Mouse (Mus musculus): ENCODE data around the gene Plekhg2. TPM values are rescaled to one million over a fixed set of nuclear protein-coding genes. Genes with fewer than 3 reads are reported as not detected.

The Plekhg2 gene
- polyA plus RNA-seq, 1 experiment from 2014 or later: 23.1 TPM

DNA sequence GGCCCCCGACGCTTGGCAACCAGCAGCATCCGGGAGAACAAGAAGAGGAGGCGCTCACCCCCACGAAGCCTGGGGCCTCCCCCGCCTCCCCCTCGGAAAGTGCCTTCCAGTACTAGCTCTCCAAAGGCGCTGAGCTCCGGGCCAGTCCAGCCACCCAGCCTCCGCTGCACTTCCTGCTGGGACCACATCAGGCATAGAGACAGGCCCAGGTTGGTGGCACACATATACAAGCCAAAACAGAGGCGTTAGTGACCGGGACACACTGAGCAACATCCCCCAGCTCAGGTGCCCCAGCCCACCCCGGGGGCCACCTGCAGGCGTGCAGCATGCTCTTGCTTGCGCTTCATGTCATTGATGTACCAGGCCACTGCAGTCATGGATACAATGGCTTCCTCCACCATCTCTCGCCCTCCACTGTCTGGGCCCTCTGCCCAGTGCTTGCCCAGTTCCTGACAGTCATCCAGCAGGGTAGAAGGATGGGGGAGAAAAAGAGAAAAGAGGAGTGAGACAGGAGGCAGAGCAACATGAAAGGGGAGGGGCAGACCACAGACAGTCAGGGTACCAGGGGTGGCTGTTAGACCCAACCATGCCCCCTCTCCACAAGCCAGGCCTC is 4.6 kb downstream of the Plekhg2 start:
- Histone ChIP-seq H3K9me3 (replicated peaks; ENCODE audit: control insufficient read depth, low read length, poor library complexity, severe bottlenecking) (no peaks in the 10 kb centered on the region), H3K27me3 (ENCODE audit: control insufficient read depth, insufficient read depth, low read depth, low read length) (no peaks in the 10 kb centered on the region), H3K4me2 (ENCODE audit: low read length) (no peak overlapping the region), H3K36me3 (ENCODE audit: control insufficient read depth, insufficient read depth, low read length) (no peaks in the 10 kb centered on the region), H3K4me1 (ENCODE audit: control insufficient read depth, insufficient read depth, low read length) (peaks cover 9% of the 10 kb centered on the region), H3K4me3 (ENCODE audit: low read depth, low read length) (no peak overlapping the region), H3K9ac (ENCODE audit: low read depth, low read length) (no peak overlapping the region), H3K27ac (ENCODE audit: low read length) (no peak overlapping the region)
- ATAC-seq: no peak
- 90% methylated on average over 16 of the region's 16 CpGs for WGBS

DNA sequence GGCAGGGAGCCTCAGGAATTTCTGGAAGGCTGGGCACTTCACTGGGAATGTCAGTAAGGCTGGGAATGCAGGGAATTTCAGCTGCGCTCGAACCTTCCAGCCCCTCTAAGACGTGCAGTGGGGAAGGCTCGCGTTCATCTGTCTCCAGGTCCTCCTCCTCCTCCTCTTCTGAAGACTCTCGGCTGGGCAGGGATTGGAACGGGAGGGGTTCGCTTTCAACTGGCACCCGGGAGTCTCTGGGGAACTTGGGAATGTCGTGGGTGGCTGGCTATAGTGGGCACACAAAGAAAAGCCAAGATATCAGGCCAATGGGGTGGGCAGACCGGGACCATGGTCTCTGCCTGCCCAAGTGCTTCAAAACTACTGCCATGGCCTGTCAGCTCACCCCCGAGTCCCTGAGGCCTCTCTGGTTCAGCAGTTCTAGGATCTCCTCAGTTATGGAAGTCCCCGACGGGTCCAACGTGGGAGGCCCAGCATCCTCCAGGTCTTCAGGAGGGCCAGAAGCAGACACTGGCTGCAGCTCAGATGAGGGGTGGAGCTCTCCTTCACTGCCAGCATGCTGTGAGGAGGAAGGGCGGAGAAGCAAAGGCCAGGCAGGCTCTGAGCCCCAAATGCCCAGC is 9.8 kb downstream of the Plekhg2 start:
- no peak overlapping the region for H3K4me2 ChIP-seq (ENCODE audit: low read length)
- H3K36me3 ChIP-seq (ENCODE audit: control insufficient read depth, insufficient read depth, low read length): no peaks in the 10 kb centered on the region; the same call in 1 of the 2 replicates
- no peaks in the 10 kb centered on the region for H3K27me3 ChIP-seq (ENCODE audit: control insufficient read depth, insufficient read depth, low read depth, low read length)
- H3K9me3 ChIP-seq (replicated peaks; ENCODE audit: control insufficient read depth, low read length, poor library complexity, severe bottlenecking): no peaks in the 10 kb centered on the region
- no peak overlapping the region for H3K4me3 ChIP-seq (ENCODE audit: low read depth, low read length)
- H3K9ac ChIP-seq (ENCODE audit: low read depth, low read length): no peak overlapping the region
- H3K27ac ChIP-seq (ENCODE audit: low read length): no peak overlapping the region
- ATAC-seq: no peak
- H3K4me1 ChIP-seq (ENCODE audit: control insufficient read depth, insufficient read depth, low read length): peaks cover 6% of the 10 kb centered on the region; the same call in 1 of the 2 replicates
- 88% methylated on average over 16 of the region's 16 CpGs for WGBS

DNA sequence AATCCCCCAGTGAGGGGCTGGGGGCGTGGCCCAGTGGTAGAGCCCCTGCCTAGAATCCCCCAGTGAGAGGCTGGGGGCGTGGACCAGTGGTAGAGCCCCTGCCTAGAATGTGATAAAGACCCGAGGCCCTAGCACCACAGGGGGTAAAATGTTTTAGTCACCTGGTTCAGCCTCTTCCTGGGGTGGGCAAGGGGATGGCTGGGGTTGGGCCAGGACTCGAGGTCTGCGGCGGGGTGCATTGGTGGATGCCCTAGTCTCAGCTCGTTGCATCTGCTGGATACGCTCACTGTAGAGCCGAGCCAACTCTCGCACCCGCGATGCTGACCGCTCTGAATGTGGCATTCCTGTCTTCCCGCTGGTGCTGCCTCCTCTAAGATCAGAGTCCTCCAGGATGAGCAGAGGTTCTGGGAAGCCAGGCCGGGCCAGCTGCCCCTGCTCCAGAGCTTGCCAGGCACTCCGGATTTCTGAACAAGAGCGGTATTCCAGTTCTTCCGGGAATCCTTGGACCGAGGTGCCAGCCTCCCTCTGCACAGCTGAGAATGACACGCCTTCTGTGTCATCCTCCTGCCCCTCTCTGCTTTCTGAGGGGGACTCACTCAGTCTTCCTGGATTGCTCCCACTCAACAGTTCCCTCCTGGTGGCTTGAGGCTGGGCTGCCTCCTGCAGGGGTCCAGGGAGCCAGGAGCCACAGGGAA is 10.6 kb downstream of the Plekhg2 start:
- Histone ChIP-seq H3K27ac (ENCODE audit: low read length) (no peak overlapping the region), H3K4me3 (ENCODE audit: low read depth, low read length) (no peak overlapping the region), H3K9me3 (replicated peaks; ENCODE audit: control insufficient read depth, low read length, poor library complexity, severe bottlenecking) (no peaks in the 10 kb centered on the region), H3K4me1 (ENCODE audit: control insufficient read depth, insufficient read depth, low read length) (peaks cover 6% of the 10 kb centered on the region; the same call in 1 of the 2 replicates), H3K4me2 (ENCODE audit: low read length) (no peak overlapping the region), H3K36me3 (ENCODE audit: control insufficient read depth, insufficient read depth, low read length) (no peaks in the 10 kb centered on the region; the same call in 1 of the 2 replicates), H3K9ac (ENCODE audit: low read depth, low read length) (no peak overlapping the region), H3K27me3 (ENCODE audit: control insufficient read depth, insufficient read depth, low read depth, low read length) (no peaks in the 10 kb centered on the region)
- WGBS: 94% methylated on average over 19 of the region's 20 CpGs
- no peak for ATAC-seq

DNA sequence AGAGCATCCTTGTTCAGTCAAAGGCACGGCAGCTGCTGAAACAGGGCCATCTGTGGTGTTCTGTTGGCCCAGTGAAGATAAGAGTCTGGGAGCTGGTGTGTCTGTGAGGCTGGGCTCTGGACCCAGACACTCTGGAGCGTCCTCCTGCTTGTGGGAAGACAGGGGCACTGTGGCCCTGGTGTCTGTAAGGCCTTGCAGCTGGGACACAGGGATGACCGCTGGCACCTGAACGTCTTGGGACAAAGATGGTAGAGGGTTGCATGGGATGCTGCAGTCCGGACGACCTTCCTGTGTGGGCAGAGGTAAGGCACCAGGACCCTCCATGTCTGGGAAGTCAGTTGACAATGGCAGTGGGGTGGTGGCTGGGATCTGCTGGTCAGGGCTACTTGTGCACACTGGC is 12.1 kb downstream of the Plekhg2 start:
- H3K9me3 ChIP-seq (replicated peaks; ENCODE audit: control insufficient read depth, low read length, poor library complexity, severe bottlenecking): no peaks in the 10 kb centered on the region
- H3K27ac ChIP-seq (ENCODE audit: low read length): no peak overlapping the region
- no peak overlapping the region for H3K4me3 ChIP-seq (ENCODE audit: low read depth, low read length)
- H3K4me2 ChIP-seq (ENCODE audit: low read length): no peak overlapping the region
- H3K9ac ChIP-seq (ENCODE audit: low read depth, low read length): no peak overlapping the region
- no peaks in the 10 kb centered on the region for H3K27me3 ChIP-seq (ENCODE audit: control insufficient read depth, insufficient read depth, low read depth, low read length)
- WGBS: 97% methylated on average over 6 of the region's 6 CpGs
- H3K4me1 ChIP-seq (ENCODE audit: control insufficient read depth, insufficient read depth, low read length): peaks cover 6% of the 10 kb centered on the region; the same call in 1 of the 2 replicates
- no peaks in the 10 kb centered on the region; the same call in 1 of the 2 replicates for H3K36me3 ChIP-seq (ENCODE audit: control insufficient read depth, insufficient read depth, low read length)
- no peak for ATAC-seq

DNA sequence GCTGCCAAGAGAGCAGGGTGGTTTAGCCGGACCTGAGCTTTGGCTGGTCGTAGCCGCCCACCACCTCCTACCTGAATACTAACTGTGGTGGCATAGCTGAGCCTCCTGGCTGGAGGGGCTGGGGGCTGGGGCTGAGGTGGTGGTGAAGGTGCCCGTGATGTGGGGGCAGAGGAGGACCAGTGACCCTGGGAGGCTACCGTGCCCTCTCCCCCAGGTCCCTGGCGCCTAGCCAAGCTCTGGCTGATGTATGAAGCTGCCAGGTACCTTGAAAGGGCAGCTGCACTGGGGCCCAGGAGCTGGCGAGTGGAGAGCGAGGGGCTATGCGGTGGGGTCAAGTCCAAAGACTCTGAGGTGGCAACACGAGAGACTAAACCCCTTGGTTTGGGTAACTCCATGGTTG is 12.5 kb downstream of the Plekhg2 start:
- Histone ChIP-seq H3K36me3 (ENCODE audit: control insufficient read depth, insufficient read depth, low read length) (no peaks in the 10 kb centered on the region; the same call in 1 of the 2 replicates), H3K4me1 (ENCODE audit: control insufficient read depth, insufficient read depth, low read length) (peaks cover 6% of the 10 kb centered on the region; the same call in 1 of the 2 replicates), H3K9me3 (replicated peaks; ENCODE audit: control insufficient read depth, low read length, poor library complexity, severe bottlenecking) (no peaks in the 10 kb centered on the region), H3K27me3 (ENCODE audit: control insufficient read depth, insufficient read depth, low read depth, low read length) (no peaks in the 10 kb centered on the region), H3K9ac (ENCODE audit: low read depth, low read length) (no peak overlapping the region), H3K4me2 (ENCODE audit: low read length) (no peak overlapping the region), H3K4me3 (ENCODE audit: low read depth, low read length) (no peak overlapping the region), H3K27ac (ENCODE audit: low read length) (no peak overlapping the region)
- no peak for ATAC-seq
- 94% methylated on average over 10 of the region's 10 CpGs for WGBS

DNA sequence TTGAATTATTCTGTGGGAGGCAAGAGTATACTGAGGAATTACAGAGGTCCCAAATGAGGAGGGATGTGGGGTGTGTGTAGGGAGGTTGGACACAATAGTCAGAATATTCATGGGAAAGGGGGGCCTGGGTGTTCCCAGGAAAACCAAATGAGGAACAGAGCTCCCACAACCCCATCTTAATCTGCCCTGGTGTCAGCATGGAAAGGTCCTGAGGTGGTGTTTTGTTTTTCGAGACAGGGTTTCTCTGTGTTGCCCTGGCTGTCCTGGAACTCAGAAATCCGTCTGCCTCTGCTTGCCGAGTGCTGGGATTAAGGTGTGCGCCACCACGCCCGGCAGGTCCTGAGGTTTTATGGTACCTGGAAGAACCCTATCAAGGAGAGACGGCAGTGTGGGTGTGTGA is 14.0 kb downstream of the Plekhg2 start:
- Histone ChIP-seq H3K27ac (ENCODE audit: low read length) (peak overlapping the region; percentile 25; the same call in 1 of the 2 replicates), H3K4me2 (ENCODE audit: low read length) (no peak overlapping the region), H3K4me3 (ENCODE audit: low read depth, low read length) (no peak overlapping the region), H3K27me3 (ENCODE audit: control insufficient read depth, insufficient read depth, low read depth, low read length) (no peaks in the 10 kb centered on the region), H3K4me1 (ENCODE audit: control insufficient read depth, insufficient read depth, low read length) (peaks cover 6% of the 10 kb centered on the region; the same call in 1 of the 2 replicates), H3K36me3 (ENCODE audit: control insufficient read depth, insufficient read depth, low read length) (peaks cover 6% of the 10 kb centered on the region; the same call in 1 of the 2 replicates), H3K9ac (ENCODE audit: low read depth, low read length) (no peak overlapping the region), H3K9me3 (replicated peaks; ENCODE audit: control insufficient read depth, low read length, poor library complexity, severe bottlenecking) (no peaks in the 10 kb centered on the region)
- 42% methylated on average over 7 of the region's 7 CpGs for WGBS
- no peak for ATAC-seq

- H3K9me3 ChIP-seq (replicated peaks; ENCODE audit: control insufficient read depth, low read length, poor library complexity, severe bottlenecking): no peaks in the 10 kb centered on the region
- peaks cover 6% of the 10 kb centered on the region; the same call in 1 of the 2 replicates for H3K36me3 ChIP-seq (ENCODE audit: control insufficient read depth, insufficient read depth, low read length)
- H3K27me3 ChIP-seq (ENCODE audit: control insufficient read depth, insufficient read depth, low read depth, low read length): no peaks in the 10 kb centered on the region
- H3K27ac ChIP-seq (ENCODE audit: low read length): peak overlapping the region; percentile 25; the same call in 1 of the 2 replicates
- WGBS: 0% methylated on average over 5 of the region's 5 CpGs
- no peak overlapping the region for H3K9ac ChIP-seq (ENCODE audit: low read depth, low read length)
- no peak overlapping the region for H3K4me3 ChIP-seq (ENCODE audit: low read depth, low read length)
- H3K4me1 ChIP-seq (ENCODE audit: control insufficient read depth, insufficient read depth, low read length): peaks cover 6% of the 10 kb centered on the region; the same call in 1 of the 2 replicates
- no peak overlapping the region for H3K4me2 ChIP-seq (ENCODE audit: low read length)
- no peak for ATAC-seq
Observed at GRCm38 (mm10) chr7:28357984-28358383, 14.4 kb downstream of the Plekhg2 start.

DNA sequence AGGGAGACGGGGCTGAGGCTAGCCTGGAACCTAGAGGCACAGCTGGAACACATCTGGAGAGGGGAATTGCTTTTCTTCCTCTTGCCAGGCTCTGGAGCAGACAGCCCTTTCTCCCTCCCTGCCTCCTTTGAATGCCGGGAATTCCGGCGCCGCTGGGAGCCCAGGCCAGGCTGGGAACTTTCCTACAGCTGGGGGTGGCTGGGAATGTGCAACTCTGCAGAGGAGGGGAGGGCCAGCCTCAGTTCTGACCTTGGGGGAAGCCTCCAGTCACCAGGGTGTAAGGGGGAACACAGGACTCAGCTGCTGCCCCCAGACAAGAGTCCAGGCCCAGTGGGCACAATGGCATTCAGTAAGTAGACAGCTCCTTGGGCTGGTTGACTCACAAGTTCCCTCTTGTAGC is 15.4 kb downstream of the Plekhg2 start:
- no peaks in the 10 kb centered on the region for H3K9me3 ChIP-seq (replicated peaks; ENCODE audit: control insufficient read depth, low read length, poor library complexity, severe bottlenecking)
- no peak overlapping the region for H3K4me2 ChIP-seq (ENCODE audit: low read length)
- ATAC-seq: no peak
- peaks cover 9% of the 10 kb centered on the region for H3K4me1 ChIP-seq (ENCODE audit: control insufficient read depth, insufficient read depth, low read length)
- H3K27me3 ChIP-seq (ENCODE audit: control insufficient read depth, insufficient read depth, low read depth, low read length): no peaks in the 10 kb centered on the region
- WGBS: 0% methylated on average over 5 of the region's 5 CpGs
- H3K27ac ChIP-seq (ENCODE audit: low read length): peak overlapping the region; percentile 24; the same call in 1 of the 2 replicates
- no peak overlapping the region for H3K9ac ChIP-seq (ENCODE audit: low read depth, low read length)
- H3K36me3 ChIP-seq (ENCODE audit: control insufficient read depth, insufficient read depth, low read length): peaks cover 6% of the 10 kb centered on the region; the same call in 1 of the 2 replicates
- no peak overlapping the region for H3K4me3 ChIP-seq (ENCODE audit: low read depth, low read length)

DNA sequence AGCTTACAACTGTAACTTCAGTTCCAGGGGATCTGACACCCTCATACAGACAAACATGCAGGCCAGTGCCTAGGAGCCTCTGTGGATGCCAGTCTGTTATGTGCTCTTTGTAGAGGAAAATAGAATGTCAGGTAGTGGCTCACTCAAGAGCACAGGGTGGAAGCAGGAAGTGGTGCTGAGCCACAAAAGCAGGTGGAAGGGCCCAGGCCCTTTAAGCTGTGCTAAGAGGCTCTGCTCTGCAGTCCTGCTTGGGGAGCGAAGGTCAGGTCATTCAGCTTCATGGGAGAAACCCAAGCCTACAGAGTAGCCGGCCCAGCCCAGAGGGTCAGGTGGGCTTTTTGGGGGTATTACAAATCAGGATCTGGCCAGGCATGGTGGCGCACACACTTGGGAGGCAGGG is 17.2 kb downstream of the Plekhg2 start:
- no peak overlapping the region for H3K4me3 ChIP-seq (ENCODE audit: low read depth, low read length)
- H3K27ac ChIP-seq (ENCODE audit: low read length): no peak overlapping the region
- ATAC-seq: no peak
- peaks cover 6% of the 10 kb centered on the region; the same call in 1 of the 2 replicates for H3K36me3 ChIP-seq (ENCODE audit: control insufficient read depth, insufficient read depth, low read length)
- peaks cover 17% of the 10 kb centered on the region for H3K4me1 ChIP-seq (ENCODE audit: control insufficient read depth, insufficient read depth, low read length)
- 94% methylated on average over 3 of the region's 3 CpGs for WGBS
- no peak overlapping the region for H3K9ac ChIP-seq (ENCODE audit: low read depth, low read length)
- H3K9me3 ChIP-seq (replicated peaks; ENCODE audit: control insufficient read depth, low read length, poor library complexity, severe bottlenecking): no peaks in the 10 kb centered on the region
- H3K27me3 ChIP-seq (ENCODE audit: control insufficient read depth, insufficient read depth, low read depth, low read length): no peaks in the 10 kb centered on the region
- H3K4me2 ChIP-seq (ENCODE audit: low read length): no peak overlapping the region

All from midbrain, embryonic 16.5 days (tissue).